Mouse (Mus musculus): Measurements from ENCODE around the gene Ankub1. TPM values are rescaled to one million over a fixed set of nuclear protein-coding genes. Genes with fewer than 3 reads are reported as not detected.
A peak's percentile ranks its signal among the peaks of the same experiment; 100 is the strongest.

Ankub1 gene
- polyA plus RNA-seq (2014; fragmentation: Nextera tagmentation; extraction: Ambion mirVana), result not detected in 2 replicates

DNA sequence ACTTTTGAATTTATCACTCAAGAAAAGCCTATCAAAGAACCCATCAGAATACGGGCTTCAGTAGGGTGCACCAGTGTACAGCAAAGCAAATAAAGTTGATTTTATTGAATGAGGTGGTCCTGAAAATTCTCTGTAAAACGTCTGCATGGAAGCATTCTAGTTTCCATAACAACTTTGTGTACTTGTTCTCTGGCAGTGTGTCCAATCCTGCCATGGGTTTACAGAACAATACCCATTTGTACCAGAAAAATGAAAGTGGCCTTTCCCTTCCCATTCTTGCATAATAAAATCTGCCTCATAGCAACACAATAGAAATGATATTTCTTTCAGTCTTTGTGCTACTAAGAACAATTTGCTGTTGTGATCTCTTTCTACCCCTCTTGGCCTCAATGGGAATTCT lies at the start of gene Ankub1:
TSS of gene Ankub1 (minus strand) at position 81 of the 400 bp plus-strand sequence.
- H3K36me3 ChIP-seq (ENCODE audit: control insufficient read depth, insufficient read depth, low read length), result no peaks in the 10 kb centered on the region
- no peak within 1 kb of the TSS for H3K27ac ChIP-seq (ENCODE audit: low read depth, low read length)
- no peak for ATAC-seq (ENCODE audit: low FRiP score)
- H3K9me3 ChIP-seq (ENCODE audit: control insufficient read depth, low read length), result no peaks in the 10 kb centered on the region
- no peaks in the 10 kb centered on the region for H3K4me1 ChIP-seq (ENCODE audit: control insufficient read depth, insufficient read depth, low read length)
- 69% methylated on average over 2 of the region's 2 CpGs for WGBS
- H3K9ac ChIP-seq (ENCODE audit: low read length), result no peak within 1 kb of the TSS
- no peaks in the 10 kb centered on the region for H3K27me3 ChIP-seq (ENCODE audit: control insufficient read depth, insufficient read depth, low read length)
- no peak within 1 kb of the TSS for H3K4me3 ChIP-seq (ENCODE audit: low read depth, low read length)
- no peak for DNase-seq (ENCODE audit: low spot score, missing footprints)
- no peak within 1 kb of the TSS for H3K4me2 ChIP-seq

DNA sequence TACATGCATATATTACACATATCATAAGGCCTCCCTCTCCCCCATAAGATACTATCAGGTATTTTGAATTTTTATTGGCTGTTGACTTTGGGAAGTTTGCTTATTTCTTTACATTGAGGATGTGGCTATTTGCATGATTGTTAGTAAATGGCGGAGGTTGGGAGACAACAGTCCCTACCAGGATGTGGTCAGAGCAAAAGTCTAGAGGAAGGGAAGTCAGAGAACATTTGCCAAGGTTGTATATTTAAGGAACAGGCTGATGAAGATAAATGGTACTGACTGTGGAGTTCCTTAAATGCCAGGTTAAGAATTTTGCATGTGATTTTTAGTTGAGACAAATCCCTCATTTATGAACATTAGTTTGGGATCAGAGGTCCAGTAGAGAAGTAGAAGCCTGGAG lies 47.2 kb upstream of the Ankub1 start:
- Histone ChIP-seq H3K36me3 (ENCODE audit: control insufficient read depth, insufficient read depth, low read length) (no peaks in the 10 kb centered on the region), H3K9me3 (ENCODE audit: control insufficient read depth, low read length) (no peaks in the 10 kb centered on the region), H3K9ac (ENCODE audit: low read length) (no peak overlapping the region), H3K27me3 (ENCODE audit: control insufficient read depth, insufficient read depth, low read length) (no peaks in the 10 kb centered on the region), H3K4me3 (ENCODE audit: low read depth, low read length) (no peak overlapping the region), H3K27ac (ENCODE audit: low read depth, low read length) (no peak overlapping the region), H3K4me2 (no peak overlapping the region), H3K4me1 (ENCODE audit: control insufficient read depth, insufficient read depth, low read length) (peaks cover 9% of the 10 kb centered on the region)
- WGBS, result 97% methylated on average over 1 of the region's 1 CpGs
- DNase-seq (ENCODE audit: low spot score, missing footprints) (no peak), ATAC-seq (ENCODE audit: low FRiP score) (no peak)

GRCm38 (mm10) chr3:57736419-57737095 lies 44.0 kb upstream of the Ankub1 start:
- Histone ChIP-seq H3K4me3 (ENCODE audit: low read depth, low read length) (peak overlapping the region; percentile 78), H3K4me1 (ENCODE audit: control insufficient read depth, insufficient read depth, low read length) (peaks cover 9% of the 10 kb centered on the region), H3K4me2 (peak overlapping the region; percentile 56), H3K27ac (ENCODE audit: low read depth, low read length) (peak overlapping the region; percentile 86), H3K27me3 (ENCODE audit: control insufficient read depth, insufficient read depth, low read length) (no peaks in the 10 kb centered on the region), H3K9ac (ENCODE audit: low read length) (peak overlapping the region; percentile 71), H3K36me3 (ENCODE audit: control insufficient read depth, insufficient read depth, low read length) (no peaks in the 10 kb centered on the region), H3K9me3 (ENCODE audit: control insufficient read depth, low read length) (no peaks in the 10 kb centered on the region)
- WGBS, result 4% methylated on average over 13 of the region's 13 CpGs
- peak; percentile 82 for DNase-seq (ENCODE audit: low spot score, missing footprints)
- no peak for ATAC-seq (ENCODE audit: low FRiP score)

GRCm38 (mm10) chr3:57735511-57736370 lies 43.1 kb upstream of the Ankub1 start, which contains the start of gene Rnf13:
Gene Rnf13, plus strand, starts transcription at chr3:57736062.
- ATAC-seq (ENCODE audit: low FRiP score) (peak; percentile 100), DNase-seq (ENCODE audit: low spot score, missing footprints) (peak; percentile 99)
- WGBS, result under 1% methylated on average over 59 of the region's 59 CpGs
- H3K27ac ChIP-seq (ENCODE audit: low read depth, low read length), result peak within 1 kb of the TSS; percentile 86
- peak within 1 kb of the TSS; percentile 73 for H3K9ac ChIP-seq (ENCODE audit: low read length)
- no peaks in the 10 kb centered on the region for H3K27me3 ChIP-seq (ENCODE audit: control insufficient read depth, insufficient read depth, low read length)
- peaks cover 9% of the 10 kb centered on the region for H3K4me1 ChIP-seq (ENCODE audit: control insufficient read depth, insufficient read depth, low read length)
- H3K36me3 ChIP-seq (ENCODE audit: control insufficient read depth, insufficient read depth, low read length), result no peaks in the 10 kb centered on the region
- H3K4me2 ChIP-seq, result peak within 1 kb of the TSS; percentile 56
- H3K4me3 ChIP-seq (ENCODE audit: low read depth, low read length), result peak within 1 kb of the TSS; percentile 78
- H3K9me3 ChIP-seq (ENCODE audit: control insufficient read depth, low read length), result no peaks in the 10 kb centered on the region

DNA sequence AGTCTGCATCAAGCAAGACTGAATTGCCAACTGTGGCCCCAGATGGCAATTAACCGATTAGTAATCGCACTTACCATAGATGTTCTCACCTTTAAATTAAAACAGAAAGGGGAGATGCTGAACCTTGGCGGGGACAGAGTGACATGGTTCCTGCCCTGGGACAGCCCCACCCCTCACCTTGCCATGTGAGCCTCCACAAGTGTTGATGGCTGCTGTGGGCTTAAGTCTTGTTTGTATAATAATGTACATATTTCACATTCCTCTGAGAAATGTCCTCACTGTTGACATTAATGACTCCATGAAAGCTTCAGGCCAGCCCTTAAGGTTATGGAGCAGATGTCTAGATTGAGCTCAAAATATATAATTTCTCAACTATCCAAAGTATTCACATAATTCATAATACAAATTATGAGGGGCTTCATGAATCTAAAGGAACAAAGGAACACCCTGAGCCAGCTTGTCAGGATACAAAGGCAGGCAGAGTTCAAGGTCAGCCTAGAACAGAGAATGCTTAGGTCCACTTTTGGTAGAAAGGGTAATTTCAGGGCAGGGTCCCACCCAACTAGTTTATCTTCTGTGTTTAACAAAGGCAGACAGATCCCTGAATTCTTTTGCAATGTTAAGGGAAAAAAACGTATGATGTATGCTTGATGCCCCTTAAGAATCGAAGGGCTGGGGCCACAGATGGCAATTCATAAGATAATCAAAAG lies 39.8 kb upstream of the Ankub1 start:
- H3K4me2 ChIP-seq, result no peak overlapping the region
- H3K9ac ChIP-seq (ENCODE audit: low read length), result no peak overlapping the region
- no peak for ATAC-seq (ENCODE audit: low FRiP score)
- DNase-seq (ENCODE audit: low spot score, missing footprints), result no peak
- no peaks in the 10 kb centered on the region for H3K27me3 ChIP-seq (ENCODE audit: control insufficient read depth, insufficient read depth, low read length)
- no peaks in the 10 kb centered on the region for H3K36me3 ChIP-seq (ENCODE audit: control insufficient read depth, insufficient read depth, low read length)
- 82% methylated on average over 5 of the region's 5 CpGs for WGBS
- no peak overlapping the region for H3K27ac ChIP-seq (ENCODE audit: low read depth, low read length)
- peaks cover 9% of the 10 kb centered on the region for H3K4me1 ChIP-seq (ENCODE audit: control insufficient read depth, insufficient read depth, low read length)
- no peaks in the 10 kb centered on the region for H3K9me3 ChIP-seq (ENCODE audit: control insufficient read depth, low read length)
- H3K4me3 ChIP-seq (ENCODE audit: low read depth, low read length), result no peak overlapping the region

- Histone ChIP-seq H3K27ac (ENCODE audit: low read depth, low read length) (no peak overlapping the region), H3K27me3 (ENCODE audit: control insufficient read depth, insufficient read depth, low read length) (no peaks in the 10 kb centered on the region), H3K9me3 (ENCODE audit: control insufficient read depth, low read length) (no peaks in the 10 kb centered on the region), H3K4me3 (ENCODE audit: low read depth, low read length) (no peak overlapping the region), H3K36me3 (ENCODE audit: control insufficient read depth, insufficient read depth, low read length) (no peaks in the 10 kb centered on the region), H3K4me1 (ENCODE audit: control insufficient read depth, insufficient read depth, low read length) (no peaks in the 10 kb centered on the region), H3K4me2 (no peak overlapping the region), H3K9ac (ENCODE audit: low read length) (no peak overlapping the region)
- DNase-seq (ENCODE audit: low spot score, missing footprints) (no peak), ATAC-seq (ENCODE audit: low FRiP score) (no peak)
- 92% methylated on average over 6 of the region's 6 CpGs for WGBS
Observed at GRCm38 (mm10) chr3:57714151-57714550, 21.6 kb upstream of the Ankub1 start.

GRCm38 (mm10) chr3:57696779-57697178 lies 4.2 kb upstream of the Ankub1 start:
- no peak for DNase-seq (ENCODE audit: low spot score, missing footprints)
- Histone ChIP-seq H3K4me3 (ENCODE audit: low read depth, low read length) (no peak overlapping the region), H3K4me1 (ENCODE audit: control insufficient read depth, insufficient read depth, low read length) (no peaks in the 10 kb centered on the region), H3K27ac (ENCODE audit: low read depth, low read length) (no peak overlapping the region), H3K9me3 (ENCODE audit: control insufficient read depth, low read length) (no peaks in the 10 kb centered on the region), H3K36me3 (ENCODE audit: control insufficient read depth, insufficient read depth, low read length) (no peaks in the 10 kb centered on the region), H3K9ac (ENCODE audit: low read length) (no peak overlapping the region), H3K4me2 (no peak overlapping the region), H3K27me3 (ENCODE audit: control insufficient read depth, insufficient read depth, low read length) (no peaks in the 10 kb centered on the region)
- no peak for ATAC-seq (ENCODE audit: low FRiP score)
- 92% methylated on average over 9 of the region's 9 CpGs for WGBS

GRCm38 (mm10) chr3:57696249-57696648 lies 3.6 kb upstream of the Ankub1 start:
- Histone ChIP-seq H3K27me3 (ENCODE audit: control insufficient read depth, insufficient read depth, low read length) (no peaks in the 10 kb centered on the region), H3K4me1 (ENCODE audit: control insufficient read depth, insufficient read depth, low read length) (no peaks in the 10 kb centered on the region), H3K36me3 (ENCODE audit: control insufficient read depth, insufficient read depth, low read length) (no peaks in the 10 kb centered on the region), H3K4me3 (ENCODE audit: low read depth, low read length) (no peak overlapping the region), H3K9ac (ENCODE audit: low read length) (no peak overlapping the region), H3K27ac (ENCODE audit: low read depth, low read length) (no peak overlapping the region), H3K4me2 (no peak overlapping the region), H3K9me3 (ENCODE audit: control insufficient read depth, low read length) (no peaks in the 10 kb centered on the region)
- ATAC-seq (ENCODE audit: low FRiP score), result no peak
- no peak for DNase-seq (ENCODE audit: low spot score, missing footprints)
- 89% methylated on average over 4 of the region's 4 CpGs for WGBS

Data from midbrain, embryonic 11.5 days (tissue).